Mouse (Mus musculus): ENCODE measurements around the gene Rps7. TPM values are rescaled to one million over a fixed set of nuclear protein-coding genes. Genes with fewer than 3 reads are reported as not detected.

Rps7 gene
- polyA plus RNA-seq, 1 experiment from 2014 or later = 319 TPM

Small RNA genes lying within 50 kb of the gene (microRNA-seq; reads per million reads assigned to microRNA genes)
- not detected for gene Mir6937

Other genes starting within 250 kb of the Rps7 start
- not detected in 2 replicates for gene Dcdc2c, start 83.6 kb downstream of the Rps7 start, polyA plus RNA-seq (2015; fragmentation: Nextera tagmentation; extraction: Ambion mirVana)
- 0.15 TPM in 2 replicates for gene Allc, start 53.4 kb downstream of the Rps7 start, polyA plus RNA-seq (2015; fragmentation: Nextera tagmentation; extraction: Ambion mirVana)
- gene Colec11, start 12.6 kb downstream of the Rps7 start, polyA plus RNA-seq (2015; fragmentation: Nextera tagmentation; extraction: Ambion mirVana) = 1.4 and 1.6 TPM in 2 replicates
- 22.7 and 23.0 TPM in 2 replicates for gene Rnaseh1, start 13.6 kb upstream of the Rps7 start, polyA plus RNA-seq (2015; fragmentation: Nextera tagmentation; extraction: Ambion mirVana)
- 28.6 and 32.1 TPM in 2 replicates for gene Adi1, start 39.3 kb upstream of the Rps7 start, polyA plus RNA-seq (2015; fragmentation: Nextera tagmentation; extraction: Ambion mirVana)
- gene Trappc12, start 114.5 kb upstream of the Rps7 start, polyA plus RNA-seq (2015; fragmentation: Nextera tagmentation; extraction: Ambion mirVana) = 41.4 and 43.1 TPM in 2 replicates
- gene Eipr1, start 115.8 kb upstream of the Rps7 start, polyA plus RNA-seq (2015; fragmentation: Nextera tagmentation; extraction: Ambion mirVana) = 68.3 and 71.7 TPM in 2 replicates